Mouse (Mus musculus) megakaryocyte, embryonic 14.5 days (primary cell): ENCODE data around the gene Tmigd3.

ENCODE experiments used
- FLI1 ChIP-seq: IDR thresholded peaks from 2 replicates; pipeline ENCODE4 v1.6.1; 2012; ENCODE audit warnings: low read length, inconsistent platforms, mixed read lengths
- GATA1 ChIP-seq: IDR thresholded peaks from 3 replicates; pipeline ENCODE4 v1.6.1; 2012; ENCODE audit warnings: mixed read lengths, low read length, inconsistent platforms, borderline replicate concordance

DNA sequence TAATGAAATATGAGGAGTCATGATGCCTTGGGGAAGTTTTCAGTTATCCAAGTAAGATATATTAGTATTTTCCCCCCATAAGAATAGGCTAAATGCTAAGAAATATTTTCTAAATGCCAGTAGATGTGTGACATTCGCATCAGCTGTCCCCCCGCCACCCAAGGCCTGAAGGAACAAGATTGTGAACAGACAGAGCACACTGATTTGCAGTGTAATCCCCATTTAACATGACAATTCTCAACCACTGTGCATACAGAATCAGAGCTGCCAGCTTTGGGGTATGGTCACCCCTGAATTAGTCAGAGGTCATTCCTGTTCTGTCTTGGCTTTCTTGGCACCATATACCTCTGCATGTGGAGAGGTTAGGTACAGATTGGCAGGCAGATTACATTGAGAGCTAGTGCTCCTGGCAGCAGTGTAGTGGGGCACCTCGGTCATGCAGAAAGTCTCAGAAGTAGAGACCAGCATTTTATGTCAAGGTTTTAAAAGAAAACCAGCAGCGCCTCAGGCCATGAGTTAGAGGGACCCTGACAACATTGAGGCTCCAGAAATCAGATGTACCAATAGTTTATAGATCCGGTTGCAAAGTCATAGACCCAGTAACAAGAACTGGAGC is 101.2 kb downstream of the Tmigd3 start:
- TF ChIP-seq FLI1: no peak
- no peak for TF ChIP-seq GATA1
